Mouse (Mus musculus) mouse trophoblast stem cell (cell line): Measurements from ENCODE around the gene Fut7.

Source experiments
- in situ Hi-C, 2 experiments: fragments of 300-500 bp; cut with MseI, MboI; formaldehyde crosslinking; loops; 2 replicates in 1 of 2; 3 replicates in 1 of 2; pipeline ENCODE4 v1.15.1; 2025

Gene Fut7

GRCm38 (mm10) chr2:25425481-25425880 is 2.4 kb downstream of the Fut7 start:
- in situ Hi-C loops: loop anchor here in 1 of 2 experiments (5.0 kb wide), 1 partner anchor 57 kb away; no protein-coding TSS in a partner anchor

GRCm38 (mm10) chr2:25426721-25427191 is 3.7 kb downstream of the Fut7 start:
- in situ Hi-C loops: loop anchor here in 1 of 2 experiments (5.0 kb wide), 1 partner anchor 56 kb away; no protein-coding TSS in a partner anchor

- in situ Hi-C loops: loop anchor here in 1 of 2 experiments (5.0 kb wide), 1 partner anchor 55 kb away; no protein-coding TSS in a partner anchor
These were observed 4.2 kb downstream of the Fut7 start for GRCm38 (mm10) chr2:25427256-25427655.

DNA sequence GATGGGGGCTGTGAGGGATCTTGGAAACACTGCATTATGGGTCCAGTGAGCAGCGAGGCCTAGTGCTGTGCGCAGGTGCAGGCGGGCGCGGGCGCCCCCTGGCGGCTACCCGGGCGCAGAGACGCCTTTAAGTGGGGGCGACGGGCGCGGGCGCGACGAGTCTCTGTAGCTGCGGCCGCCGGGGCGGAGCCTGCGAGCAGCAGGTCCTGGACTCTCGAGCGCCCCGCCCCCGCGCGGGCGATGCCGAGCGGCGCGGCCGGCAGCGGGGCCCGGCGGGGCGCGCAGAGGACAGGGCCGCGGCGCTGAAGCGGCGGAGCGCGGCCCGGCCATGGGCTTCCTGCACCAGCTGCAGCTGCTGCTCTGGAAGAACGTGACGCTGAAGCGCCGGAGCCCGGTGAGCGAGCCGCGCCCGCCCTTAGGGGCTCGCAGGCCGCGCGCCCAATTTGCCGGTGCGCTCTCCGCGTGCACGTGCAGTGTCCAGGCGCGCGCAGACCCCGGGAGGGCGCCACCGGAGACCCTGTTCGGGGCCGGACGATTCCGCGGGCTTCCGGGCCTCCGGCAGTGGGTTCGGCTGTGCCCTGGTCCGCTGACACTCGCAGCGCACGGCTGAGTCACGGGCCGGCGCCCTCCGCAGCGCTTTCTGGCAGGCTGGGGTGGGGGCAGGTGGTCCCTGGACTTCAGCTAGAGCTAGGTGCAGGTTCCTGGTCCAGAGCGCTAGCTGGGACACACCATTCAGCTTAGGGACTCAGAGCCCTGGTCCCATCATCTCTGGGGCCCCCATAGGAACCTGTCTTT is 5.6 kb downstream of the Fut7 start, which contains the start of gene Abca2:
Abca2 (plus strand) TSS at position 262 of the 795 bp plus-strand sequence.
- in situ Hi-C loops: loop anchor here in 1 of 2 experiments (5.0 kb wide), 1 partner anchor 54 kb away; no protein-coding TSS in a partner anchor

- in situ Hi-C loops: loop anchor here in 1 of 2 experiments (5.0 kb wide), 1 partner anchor 53 kb away; no protein-coding TSS in a partner anchor
These were observed 6.5 kb downstream of the Fut7 start for GRCm38 (mm10) chr2:25429435-25430180.

GRCm38 (mm10) chr2:25430395-25431233 is 7.5 kb downstream of the Fut7 start:
- in situ Hi-C loops: no loop called here

- in situ Hi-C loops: no loop called here
These were observed 8.3 kb downstream of the Fut7 start for GRCm38 (mm10) chr2:25431308-25431855.

GRCm38 (mm10) chr2:25432326-25433098 is 9.4 kb downstream of the Fut7 start:
- in situ Hi-C loops: no loop called here

GRCm38 (mm10) chr2:25433101-25433500 is 10.0 kb downstream of the Fut7 start:
- in situ Hi-C loops: no loop called here

DNA sequence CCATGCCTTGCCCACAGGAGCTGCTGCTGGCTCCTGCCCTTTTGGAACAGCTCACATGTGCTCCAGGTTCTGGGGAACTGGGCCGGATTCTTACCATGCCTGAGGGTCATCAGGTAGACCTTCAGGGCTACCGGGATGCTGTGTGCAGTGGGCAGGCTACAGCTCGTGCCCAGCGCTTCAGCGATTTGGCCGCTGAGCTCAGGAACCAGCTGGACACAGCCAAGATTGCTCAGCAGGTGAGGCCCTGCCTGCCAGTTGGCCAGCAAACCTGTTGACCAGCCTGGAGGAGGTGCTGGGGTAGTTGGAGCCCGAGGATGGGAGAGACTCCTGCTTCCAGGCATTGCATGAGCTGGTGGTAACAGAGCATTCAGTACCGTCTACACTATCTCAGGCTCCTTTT is 11.2 kb downstream of the Fut7 start:
- in situ Hi-C loops: no loop called here

- in situ Hi-C loops: no loop called here
These were observed 13.3 kb downstream of the Fut7 start for GRCm38 (mm10) chr2:25436286-25436820.

- in situ Hi-C loops: no loop called here
These were observed 18.0 kb downstream of the Fut7 start for GRCm38 (mm10) chr2:25441067-25441466.

- in situ Hi-C loops: no loop called here
These were observed 19.6 kb downstream of the Fut7 start for GRCm38 (mm10) chr2:25442682-25443081.

GRCm38 (mm10) chr2:25450853-25451647 is 28.0 kb downstream of the Fut7 start:
- in situ Hi-C loops: no loop called here

- in situ Hi-C loops: no loop called here
These were observed 29.9 kb downstream of the Fut7 start for GRCm38 (mm10) chr2:25452951-25453350.

DNA sequence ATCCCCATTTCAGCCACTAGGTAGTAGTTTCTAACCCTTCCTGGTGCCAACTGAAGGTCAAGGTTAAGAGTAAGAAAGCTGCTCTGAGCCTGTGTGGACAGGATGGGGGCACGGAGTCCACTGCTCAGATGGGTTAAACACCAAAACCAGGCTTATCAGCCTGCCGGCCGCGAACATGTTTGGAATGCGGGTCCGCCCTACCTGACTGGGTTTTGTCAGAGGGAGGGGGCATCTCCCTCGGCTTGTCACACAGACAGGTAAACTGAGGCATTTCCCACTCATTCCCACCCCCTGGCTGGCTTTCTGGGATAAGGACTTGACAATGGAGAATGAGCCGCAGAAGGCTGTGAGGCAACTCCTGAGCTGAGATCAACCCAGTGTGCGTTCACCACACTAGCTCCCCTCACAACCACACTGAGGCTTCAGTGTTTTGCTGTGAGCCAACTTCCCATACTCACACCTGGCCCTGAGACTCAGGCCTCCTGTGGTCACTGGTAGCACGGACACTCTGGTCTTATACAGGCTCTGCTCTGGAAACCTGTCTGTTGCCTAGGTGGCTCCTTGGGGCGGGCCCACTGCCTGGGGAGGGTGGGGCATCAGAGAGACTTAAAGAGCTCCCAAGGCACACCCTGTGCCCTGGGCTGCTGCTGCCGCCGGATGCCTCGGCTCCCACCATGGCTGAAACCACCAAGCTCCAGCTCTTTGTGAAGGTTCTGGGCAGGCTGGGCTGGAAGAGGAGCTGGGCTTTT is 33.3 kb downstream of the Fut7 start, which contains the start of gene Clic3:
Clic3 (plus strand) TSS at position 634 of the 749 bp plus-strand sequence.
- in situ Hi-C loops: no loop called here

- in situ Hi-C loops: no loop called here
These were observed 34.2 kb downstream of the Fut7 start for GRCm38 (mm10) chr2:25457022-25457896.
